Mouse (Mus musculus) stomach, embryonic 16.5 days (tissue): Measurements from ENCODE around the gene Lgals9. TPM values are rescaled to one million over a fixed set of nuclear protein-coding genes. Genes with fewer than 3 reads are reported as not detected.
"Not testable (repeated sequence)": the region's sequence is repeated elsewhere in the genome, so short reads cannot be mapped to it uniquely, and the experiment has no call there.

Experiments
- ATAC-seq: fragments of 200-750 bp; cut with Nextera tagmentation; 2 replicates; pipeline ENCODE4 v1.8.0; 2017; ENCODE audit warnings: moderate number of reproducible peaks, moderate TSS enrichment; ENCODE audit not compliant: insufficient read depth, low FRiP score
- H3K27ac ChIP-seq: fragments of 300-500 bp; sonication (generic); 2 replicates; pipeline ENCODE4 v1.5.1; 2014; ENCODE audit warnings: low read length
- H3K27me3 ChIP-seq: fragments of 300-500 bp; sonication (generic); 2 replicates; pipeline ENCODE4 v1.6.1; 2014; ENCODE audit warnings: low read length, control low read depth, mixed read lengths; ENCODE audit not compliant: control insufficient read depth, insufficient read depth
- H3K36me3 ChIP-seq: fragments of 300-500 bp; sonication (generic); 2 replicates; pipeline ENCODE4 v1.6.1; 2014; ENCODE audit warnings: low read length; ENCODE audit not compliant: control insufficient read depth, insufficient read depth
- H3K4me1 ChIP-seq: fragments of 300-500 bp; sonication (generic); 2 replicates; pipeline ENCODE4 v1.6.1; 2014; ENCODE audit warnings: low read length, control low read depth, mixed read lengths; ENCODE audit not compliant: control insufficient read depth, insufficient read depth
- H3K4me2 ChIP-seq: fragments of 300-500 bp; sonication (generic); 2 replicates; pipeline ENCODE4 v1.6.1; 2014; ENCODE audit warnings: low read depth, low read length, mixed read lengths
- H3K4me3 ChIP-seq: fragments of 300-500 bp; sonication (generic); replicated peaks from 2 replicates; pipeline ENCODE4 v1.5.1; 2014; ENCODE audit warnings: mild to moderate bottlenecking, low read length
- H3K9ac ChIP-seq: fragments of 300-500 bp; sonication (generic); 2 replicates; pipeline ENCODE4 v1.6.1; 2014; ENCODE audit warnings: low read length
- H3K9me3 ChIP-seq: fragments of 300-500 bp; sonication (generic); replicated peaks from 2 replicates; pipeline ENCODE4 v1.6.1; 2016; ENCODE audit warnings: low read length, control low read depth; ENCODE audit not compliant: control insufficient read depth
- WGBS: fragments of 180-500 bp; shearing (Covaris S2); extraction: QIAGEN DNeasy Blood & Tissue Kit; methylation state at CpG from one replicate; pipeline ENCODE4 v1.1.7; 2014; 5-methylcytosine and 5-hydroxymethylcytosine counted together
- polyA plus RNA-seq: library from polyadenylated mRNA; unstranded; fragments of >200 nt; fragmentation: Nextera tagmentation; extraction: Ambion mirVana; gene quantifications from 2 replicates; pipeline ENCODE4 v1.2.1, GENCODE M21; 2015

Gene Lgals9
- polyA plus RNA-seq, 1 experiment from 2014 or later = 84.2 TPM

DNA sequence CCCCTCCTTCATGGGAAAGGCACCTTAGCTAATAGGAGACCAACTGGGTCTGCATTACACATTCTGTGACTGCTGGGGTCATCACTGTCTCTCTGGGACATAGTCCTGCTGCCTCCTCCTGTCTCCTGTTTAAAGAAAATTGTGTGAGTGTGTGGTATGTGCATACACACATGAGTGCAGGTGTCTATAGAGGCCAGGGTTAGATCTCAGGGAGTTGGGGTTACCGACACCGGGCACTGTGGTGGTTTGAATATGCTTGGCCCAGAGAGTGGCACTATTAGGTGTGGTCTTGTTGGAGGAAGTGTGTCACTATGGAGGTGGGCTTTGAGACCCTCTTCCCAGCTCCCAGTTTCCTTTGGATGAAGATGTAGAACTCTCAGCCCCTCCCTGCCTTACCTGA, 27.8 kb upstream of the Lgals9 start:
- Histone ChIP-seq H3K9me3 (no peaks in the 10 kb centered on the region), H3K4me1 (peaks cover 14% of the 10 kb centered on the region; the same call in 1 of the 2 replicates), H3K9ac (no peak overlapping the region), H3K27ac (no peak overlapping the region), H3K27me3 (no peaks in the 10 kb centered on the region), H3K4me2 (no peak overlapping the region), H3K4me3 (no peak overlapping the region), H3K36me3 (no peaks in the 10 kb centered on the region)
- no peak for ATAC-seq
- 94% methylated on average over 2 of the region's 2 CpGs for WGBS

DNA sequence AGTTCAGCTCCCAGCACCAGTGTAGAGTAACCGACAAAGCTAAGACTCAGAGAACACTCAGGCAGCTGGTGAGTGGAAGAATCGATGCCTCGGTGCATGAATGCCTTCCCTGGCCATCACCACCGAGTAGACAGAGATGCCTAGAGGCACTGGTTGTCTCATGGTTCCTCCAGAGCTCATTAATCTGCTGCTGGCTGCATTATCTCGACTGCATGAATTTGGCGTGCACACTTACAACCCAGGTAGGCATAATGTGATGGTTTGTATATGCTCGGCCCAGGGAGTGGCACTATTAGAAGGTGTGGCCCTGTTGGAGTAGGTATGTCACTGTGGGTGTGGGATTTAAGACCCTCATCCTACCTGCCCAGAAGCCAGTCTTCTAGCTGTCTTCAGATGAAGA, 24.1 kb upstream of the Lgals9 start:
- no peaks in the 10 kb centered on the region for H3K27me3 ChIP-seq
- H3K9me3 ChIP-seq = no peaks in the 10 kb centered on the region
- no peaks in the 10 kb centered on the region for H3K4me1 ChIP-seq
- no peak overlapping the region for H3K4me3 ChIP-seq
- ATAC-seq = no peak
- no peaks in the 10 kb centered on the region for H3K36me3 ChIP-seq
- WGBS = 78% methylated on average over 7 of the region's 7 CpGs
- H3K4me2 ChIP-seq = no peak overlapping the region
- H3K9ac ChIP-seq = no peak overlapping the region
- H3K27ac ChIP-seq = no peak overlapping the region

DNA sequence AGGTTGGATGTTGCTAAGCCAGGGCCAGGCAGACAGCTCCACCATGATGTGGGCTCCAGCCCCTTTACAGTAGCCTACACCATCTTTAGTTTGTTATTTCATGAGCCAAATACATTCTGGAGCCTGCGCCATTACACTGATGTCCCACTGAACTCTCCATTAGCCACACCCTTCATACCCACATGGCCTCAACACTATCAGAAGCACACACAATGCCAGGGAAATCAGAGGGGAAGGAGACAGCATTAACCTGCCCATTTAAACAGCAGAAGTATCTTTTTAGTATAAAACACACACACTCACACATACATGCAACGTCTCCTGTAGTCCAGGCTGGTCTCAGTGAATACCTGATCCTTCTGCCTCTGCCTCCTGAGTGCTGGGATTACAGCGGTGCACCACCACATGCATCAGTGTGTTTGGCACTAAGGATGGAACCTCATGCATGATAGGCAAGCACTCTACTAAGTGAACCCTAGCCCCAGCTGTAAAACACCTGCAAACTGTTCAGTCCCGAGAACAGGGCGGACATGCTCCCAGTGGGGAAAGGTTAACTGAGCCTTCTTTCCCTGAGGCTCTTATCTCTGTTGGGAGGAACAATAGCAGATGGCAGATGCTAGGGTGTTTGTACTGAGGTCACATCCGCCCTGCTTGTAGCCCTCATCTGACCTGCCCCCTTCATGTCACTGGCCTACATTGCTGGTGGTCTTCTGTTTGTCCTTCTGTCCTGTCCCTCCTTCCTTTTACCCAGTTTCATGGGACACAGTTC, 23.4 kb upstream of the Lgals9 start:
- Histone ChIP-seq H3K27me3 (no peaks in the 10 kb centered on the region), H3K27ac (no peak overlapping the region), H3K9ac (no peak overlapping the region), H3K4me2 (no peak overlapping the region), H3K9me3 (no peaks in the 10 kb centered on the region), H3K4me3 (no peak overlapping the region), H3K4me1 (peaks cover 3% of the 10 kb centered on the region), H3K36me3 (no peaks in the 10 kb centered on the region)
- WGBS = 71% methylated on average over 6 of the region's 6 CpGs
- no peak for ATAC-seq

DNA sequence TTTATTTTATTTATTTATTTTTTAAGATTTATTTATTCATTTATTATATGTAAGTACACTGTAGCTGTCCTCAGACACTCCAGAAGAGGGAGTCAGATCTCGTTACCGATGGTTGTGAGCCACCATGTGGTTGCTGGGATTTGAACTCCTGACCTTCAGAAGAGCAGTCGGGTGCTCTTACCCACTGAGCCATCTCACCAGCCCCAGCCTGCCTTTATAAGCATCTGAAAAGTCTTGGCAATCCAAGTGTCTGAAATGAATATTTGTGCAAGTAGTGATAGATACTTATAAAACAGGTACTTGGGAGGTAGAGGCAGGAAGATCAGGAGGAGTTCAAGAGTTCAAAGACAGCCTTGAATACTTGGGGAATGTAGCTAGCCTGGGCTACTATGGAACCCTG, 22.6 kb upstream of the Lgals9 start:
- not testable (repeated sequence) for H3K9me3 ChIP-seq, H3K4me3 ChIP-seq, H3K36me3 ChIP-seq, H3K27ac ChIP-seq, H3K4me2 ChIP-seq, H3K9ac ChIP-seq, ATAC-seq, H3K27me3 ChIP-seq
- H3K4me1 ChIP-seq = peaks cover 11% of the 10 kb centered on the region
- 73% methylated on average over 3 of the region's 3 CpGs for WGBS

DNA sequence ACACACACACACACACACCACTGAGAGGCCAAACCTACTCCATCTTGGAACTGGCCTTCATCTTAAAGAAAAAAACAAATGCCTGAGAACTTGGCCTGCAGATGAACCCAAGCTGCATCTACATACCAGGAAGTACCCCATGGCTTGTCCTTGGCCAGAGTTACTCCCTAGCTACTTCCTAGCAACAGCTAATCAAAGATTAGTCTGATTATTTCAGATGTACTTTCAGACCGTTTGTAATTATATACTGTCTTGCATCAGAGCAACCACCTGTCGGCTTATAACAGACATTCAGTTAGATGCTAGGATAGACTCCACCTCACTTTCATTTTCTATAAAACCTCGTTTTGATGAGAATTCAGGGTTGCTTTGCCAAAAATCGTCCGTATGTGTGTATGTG, 21.7 kb upstream of the Lgals9 start:
- no peaks in the 10 kb centered on the region for H3K27me3 ChIP-seq
- H3K36me3 ChIP-seq = no peaks in the 10 kb centered on the region
- 54% methylated on average over 5 of the region's 5 CpGs for WGBS
- H3K27ac ChIP-seq = no peak overlapping the region; the same call in 1 of the 2 replicates
- H3K4me1 ChIP-seq = peaks cover 11% of the 10 kb centered on the region
- no peak overlapping the region for H3K4me2 ChIP-seq
- no peak overlapping the region for H3K9ac ChIP-seq
- ATAC-seq = no peak
- no peaks in the 10 kb centered on the region for H3K9me3 ChIP-seq
- no peak overlapping the region for H3K4me3 ChIP-seq

DNA sequence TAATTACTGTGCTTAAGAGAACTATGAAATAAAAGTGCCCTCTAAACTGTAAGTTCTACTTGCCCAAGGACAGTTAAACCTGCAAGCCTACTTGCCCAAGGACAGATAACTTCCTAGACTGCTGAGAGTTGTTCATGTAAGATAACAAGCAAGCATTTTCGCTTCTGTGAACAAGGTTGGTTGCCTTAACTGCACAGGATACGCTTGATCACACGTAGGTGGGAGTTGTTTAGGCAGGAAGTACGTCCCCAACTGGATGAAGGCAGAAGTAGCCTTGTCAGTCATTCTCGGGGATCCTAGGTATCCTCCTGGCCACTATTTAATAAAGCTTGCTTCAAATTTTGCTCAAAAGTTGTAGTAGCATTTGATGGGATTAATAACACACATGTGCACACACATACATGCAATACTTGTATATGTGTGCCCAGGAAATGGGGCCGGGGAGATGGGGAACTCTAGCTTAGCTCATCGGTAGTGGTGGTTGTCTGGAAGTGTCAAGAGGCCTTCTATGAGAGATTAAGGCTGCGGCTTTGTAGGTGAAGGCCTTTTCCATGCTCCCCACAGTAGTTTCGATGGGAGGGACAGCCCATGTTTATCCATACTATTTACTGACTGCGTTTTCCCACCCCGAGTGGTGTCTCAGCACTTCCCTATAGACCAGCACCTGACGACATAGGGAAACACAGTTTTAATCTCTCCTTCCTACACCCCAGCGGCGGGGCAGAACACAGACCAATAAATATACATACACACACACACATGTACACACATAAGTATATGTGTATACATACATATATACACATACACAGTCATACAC, 21.0 kb upstream of the Lgals9 start:
- Histone ChIP-seq H3K9me3 (no peaks in the 10 kb centered on the region), H3K4me2 (no peak overlapping the region), H3K4me1 (peaks cover 11% of the 10 kb centered on the region), H3K9ac (no peak overlapping the region), H3K27ac (peak overlapping the region; percentile 8; the same call in 1 of the 2 replicates), H3K4me3 (no peak overlapping the region), H3K36me3 (no peaks in the 10 kb centered on the region), H3K27me3 (no peaks in the 10 kb centered on the region)
- 75% methylated on average over 14 of the region's 14 CpGs for WGBS
- no peak for ATAC-seq

DNA sequence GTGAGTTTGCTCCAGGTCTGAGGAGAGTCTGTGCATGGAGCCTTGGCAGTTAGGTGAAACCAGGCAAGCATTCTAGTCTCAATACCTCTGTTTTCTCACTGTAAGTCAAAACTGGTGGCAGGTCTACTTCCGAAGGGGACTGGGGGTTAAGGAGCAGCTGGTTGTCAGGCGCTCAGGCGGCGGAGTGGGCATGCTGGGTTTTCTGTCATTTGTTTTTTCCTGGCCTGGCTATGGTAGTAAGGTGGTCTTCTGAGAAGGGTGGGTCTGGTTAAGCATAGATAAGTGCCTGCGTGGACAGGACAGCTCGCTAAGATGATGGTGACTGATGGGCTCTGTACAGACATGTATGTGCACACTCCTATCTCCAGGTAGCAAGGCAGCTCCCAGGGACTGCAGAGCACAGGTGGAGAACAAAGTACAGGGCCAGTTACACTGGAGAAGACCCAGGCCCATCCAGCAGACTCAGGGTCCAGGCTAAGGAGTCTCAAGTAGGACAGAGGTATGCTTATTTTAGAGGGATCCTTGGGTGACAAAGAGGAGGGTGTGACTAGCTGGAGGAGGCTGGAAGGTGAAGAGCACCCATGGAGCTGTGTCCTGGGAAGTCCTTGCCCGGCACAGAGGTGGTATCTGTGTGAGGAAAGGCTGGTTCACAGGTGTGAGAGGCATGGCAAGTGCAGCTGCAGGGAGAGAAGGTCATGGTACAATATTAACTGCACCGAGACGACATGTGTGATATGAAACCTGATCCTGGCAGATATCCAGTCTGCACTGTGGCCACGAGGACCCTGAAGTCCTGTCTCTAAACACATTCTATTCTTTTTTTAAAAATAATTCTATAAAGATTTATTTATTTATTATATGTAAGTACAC, 19.3 kb upstream of the Lgals9 start:
- no peak overlapping the region for H3K4me3 ChIP-seq
- H3K27me3 ChIP-seq = no peaks in the 10 kb centered on the region
- no peaks in the 10 kb centered on the region for H3K9me3 ChIP-seq
- no peak overlapping the region for H3K4me2 ChIP-seq
- peak overlapping the region; percentile 85 for H3K27ac ChIP-seq
- H3K36me3 ChIP-seq = no peaks in the 10 kb centered on the region
- H3K9ac ChIP-seq = no peak overlapping the region
- WGBS = 66% methylated on average over 10 of the region's 10 CpGs
- H3K4me1 ChIP-seq = peaks cover 11% of the 10 kb centered on the region
- peak; percentile 34; the same call in 1 of the 2 replicates for ATAC-seq

DNA sequence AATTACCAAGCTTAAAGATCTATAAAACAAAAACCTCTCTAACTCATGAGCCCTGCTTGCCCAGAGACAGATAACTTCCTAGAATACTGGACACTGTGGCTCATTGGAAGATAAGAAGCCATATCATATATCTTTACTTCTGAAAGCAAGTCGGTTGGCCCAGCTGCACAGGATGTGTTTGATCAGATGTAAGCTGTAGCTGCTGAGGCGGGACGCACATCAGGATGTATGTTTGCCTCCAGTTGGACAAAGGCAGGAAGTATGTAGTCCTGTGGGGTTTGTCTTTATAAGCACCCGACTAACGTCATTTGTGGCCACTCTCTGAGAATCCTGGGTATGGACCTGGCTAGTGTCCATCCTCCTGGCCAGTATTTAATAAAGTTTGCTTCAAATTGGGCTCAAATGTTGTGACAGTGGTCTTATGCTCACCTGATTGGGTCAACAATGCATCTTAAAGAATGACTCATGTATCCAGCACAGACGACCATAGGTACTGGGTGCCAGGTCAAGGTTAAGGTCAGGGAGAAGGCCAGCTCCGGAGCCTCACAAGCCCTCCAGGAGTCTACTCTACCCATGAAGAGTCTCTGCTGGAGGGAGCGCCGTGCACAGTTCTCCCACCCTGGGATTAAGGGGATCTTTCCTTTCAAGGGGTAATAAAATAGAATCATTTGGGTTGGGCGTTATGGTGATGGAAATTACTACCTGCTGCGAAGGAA, 18.5 kb upstream of the Lgals9 start:
- H3K4me2 ChIP-seq = 0 out of 2 replicates have a peak overlapping the region, but pooled peaks have one; percentile 4
- no peaks in the 10 kb centered on the region for H3K36me3 ChIP-seq
- H3K27me3 ChIP-seq = no peaks in the 10 kb centered on the region
- WGBS = 47% methylated on average over 11 of the region's 11 CpGs
- H3K27ac ChIP-seq = peak overlapping the region; percentile 85
- H3K9me3 ChIP-seq = no peaks in the 10 kb centered on the region
- H3K4me3 ChIP-seq = no peak overlapping the region
- no peak for ATAC-seq
- H3K9ac ChIP-seq = no peak overlapping the region
- H3K4me1 ChIP-seq = peaks cover 13% of the 10 kb centered on the region
